Mouse (Mus musculus) forebrain, postnatal 0 days (tissue): ENCODE measurements at regions not wholly inside any gene's neighbourhood (a gene's known extent, or its start where the extent isn't known, plus 50 kb on each side); places are given as distances from the start of the nearest gene placed in this dataset.
A peak's percentile ranks its signal among the peaks of the same experiment; 100 is the strongest.

ENCODE experiments used
- ATAC-seq: fragments of 200-750 bp; cut with Nextera tagmentation; 2 replicates; pipeline ENCODE4 v1.8.0; 2017; ENCODE audit warnings: mild to moderate bottlenecking, moderate library complexity
- DNase-seq: peaks from one replicate; pipeline ENCODE4 v3.0.0-alpha.2; 2015
- H3K27ac ChIP-seq: fragments of 300-500 bp; sonication (generic); 2 replicates; pipeline ENCODE4 v1.5.1; 2014; ENCODE audit warnings: low read depth, mild to moderate bottlenecking, antibody characterized with exemption, low read length, moderate library complexity, mixed read lengths
- H3K27me3 ChIP-seq: fragments of 300-500 bp; sonication (generic); 2 replicates; pipeline ENCODE4 v1.6.1; 2014; ENCODE audit warnings: mild to moderate bottlenecking, low read length, mixed read lengths; ENCODE audit not compliant: insufficient read depth
- H3K36me3 ChIP-seq: fragments of 300-500 bp; sonication (generic); 2 replicates; pipeline ENCODE4 v1.6.1; 2014; ENCODE audit warnings: mild to moderate bottlenecking, moderate library complexity; ENCODE audit not compliant: insufficient read depth
- H3K4me1 ChIP-seq: fragments of 300-500 bp; sonication (generic); 2 replicates; pipeline ENCODE4 v1.6.1; 2014; ENCODE audit warnings: antibody characterized with exemption; ENCODE audit not compliant: insufficient read depth
- H3K4me2 ChIP-seq: fragments of 300-500 bp; sonication (generic); 2 replicates; pipeline ENCODE4 v1.6.1; 2014; ENCODE audit warnings: low read depth, mild to moderate bottlenecking, moderate library complexity
- H3K4me3 ChIP-seq: fragments of 300-500 bp; sonication (generic); 2 replicates; pipeline ENCODE4 v1.5.1; 2014; ENCODE audit warnings: low read depth, low read length, mixed read lengths
- H3K9ac ChIP-seq: fragments of 300-500 bp; sonication (generic); 2 replicates; pipeline ENCODE4 v1.6.1; 2014; ENCODE audit warnings: mild to moderate bottlenecking
- H3K9me3 ChIP-seq: fragments of 300-500 bp; sonication (generic); 2 replicates; pipeline ENCODE4 v1.6.1; 2016; ENCODE audit warnings: low read length
- CTCF ChIP-seq: sonication (generic); IDR thresholded peaks from 2 replicates; pipeline ENCODE4 v1.5.1; 2016; ENCODE audit warnings: antibody characterized with exemption, control low read depth, low read depth
- WGBS: fragments of 180-500 bp; shearing (Covaris S2); extraction: QIAGEN DNeasy Blood & Tissue Kit; methylation state at CpG from one replicate; pipeline ENCODE4 v1.1.7; 2014; 5-methylcytosine and 5-hydroxymethylcytosine counted together

GRCm38 (mm10) chr15:11774717-11775116 is 132.4 kb downstream of the Npr3 start:
- H3K4me1 ChIP-seq, result no peaks in the 10 kb centered on the region
- DNase-seq (no peak), ATAC-seq (no peak)
- H3K36me3 ChIP-seq, result no peaks in the 10 kb centered on the region
- H3K9me3 ChIP-seq, result no peaks in the 10 kb centered on the region
- H3K9ac ChIP-seq, result no peak overlapping the region
- H3K27ac ChIP-seq, result no peak overlapping the region
- no peak for TF ChIP-seq CTCF
- no peak overlapping the region for H3K4me3 ChIP-seq
- WGBS, result 78% methylated on average over 5 of the region's 5 CpGs
- no peaks in the 10 kb centered on the region for H3K27me3 ChIP-seq
- no peak overlapping the region for H3K4me2 ChIP-seq

DNA sequence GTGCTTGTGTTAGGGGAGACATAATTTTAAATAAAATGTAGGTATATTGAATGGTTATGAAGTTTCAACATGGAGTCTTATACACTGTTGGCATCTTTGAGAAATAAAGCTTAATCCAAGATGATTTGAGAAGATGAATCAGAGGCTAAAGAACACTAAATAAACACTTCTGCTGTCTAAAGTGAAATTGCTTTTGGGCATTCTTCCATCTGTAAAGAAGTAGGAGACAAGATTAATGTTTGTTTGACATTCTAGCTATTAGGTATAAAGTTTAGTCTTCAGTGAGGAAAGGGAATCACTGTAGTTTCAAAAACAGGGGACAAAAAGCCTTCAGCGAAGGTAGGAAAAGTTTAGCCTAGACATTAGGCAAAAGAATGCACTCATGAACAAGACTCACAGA is 136.5 kb downstream of the Npr3 start:
- TF ChIP-seq CTCF, result no peak
- H3K4me1 ChIP-seq, result no peaks in the 10 kb centered on the region
- H3K9me3 ChIP-seq, result no peaks in the 10 kb centered on the region
- H3K27ac ChIP-seq, result no peak overlapping the region
- no peak overlapping the region for H3K4me3 ChIP-seq
- no peak overlapping the region for H3K9ac ChIP-seq
- no peaks in the 10 kb centered on the region for H3K27me3 ChIP-seq
- ATAC-seq, result no peak
- DNase-seq, result no peak
- H3K36me3 ChIP-seq, result no peaks in the 10 kb centered on the region
- no peak overlapping the region for H3K4me2 ChIP-seq
- 86% methylated on average over 1 of the region's 1 CpGs for WGBS

DNA sequence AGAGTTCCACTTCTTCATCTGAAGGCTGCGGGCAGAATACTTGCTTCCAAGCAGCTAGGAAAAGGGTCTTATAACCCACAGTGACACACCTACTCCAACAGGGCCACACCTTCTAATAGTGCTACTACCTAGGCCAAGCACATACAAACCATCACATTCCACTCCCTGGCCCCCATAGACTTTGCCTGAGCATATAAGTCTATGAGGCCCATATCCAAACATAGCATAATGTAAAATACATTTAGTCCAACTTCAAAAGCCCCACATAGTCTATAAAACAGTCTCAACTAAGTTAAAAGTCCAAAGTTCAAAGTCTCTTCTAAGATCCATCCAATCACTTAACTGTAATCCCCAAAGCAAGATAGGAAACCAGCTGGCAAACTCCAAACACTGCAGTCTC is 149.1 kb downstream of the Npr3 start:
- Histone ChIP-seq H3K4me3 (no peak overlapping the region), H3K4me1 (no peaks in the 10 kb centered on the region), H3K9ac (no peak overlapping the region), H3K4me2 (no peak overlapping the region), H3K36me3 (no peaks in the 10 kb centered on the region), H3K9me3 (no peaks in the 10 kb centered on the region), H3K27ac (no peak overlapping the region), H3K27me3 (no peaks in the 10 kb centered on the region)
- 97% methylated on average over 1 of the region's 1 CpGs for WGBS
- ATAC-seq, result no peak
- TF ChIP-seq CTCF, result no peak
- no peak for DNase-seq

DNA sequence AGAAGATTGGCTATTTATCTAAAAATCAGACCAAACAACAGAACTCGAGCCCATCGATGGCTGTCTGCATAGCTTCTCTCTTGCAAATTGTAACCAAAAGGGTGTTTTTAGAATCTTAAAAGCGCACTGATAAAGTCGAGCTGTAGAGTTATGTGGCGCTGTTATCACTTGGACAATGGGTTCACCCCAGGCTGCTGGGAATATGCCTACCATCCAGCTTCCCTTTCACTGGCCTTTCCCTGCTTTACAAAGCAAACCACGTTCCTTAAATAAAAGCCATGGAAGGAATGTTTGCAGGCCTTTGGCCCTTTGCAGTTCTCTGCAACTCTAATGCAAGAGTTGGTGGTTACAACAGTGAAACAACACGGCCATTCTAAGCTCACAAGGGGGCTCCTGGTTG is 150.3 kb downstream of the Npr3 start:
- Histone ChIP-seq H3K4me2 (no peak overlapping the region), H3K36me3 (no peaks in the 10 kb centered on the region), H3K27ac (no peak overlapping the region), H3K9me3 (no peaks in the 10 kb centered on the region), H3K4me3 (no peak overlapping the region), H3K27me3 (no peaks in the 10 kb centered on the region), H3K9ac (no peak overlapping the region), H3K4me1 (no peaks in the 10 kb centered on the region)
- DNase-seq (no peak), ATAC-seq (no peak)
- TF ChIP-seq CTCF, result no peak
- WGBS, result 65% methylated on average over 7 of the region's 7 CpGs

- no peaks in the 10 kb centered on the region for H3K9me3 ChIP-seq
- DNase-seq (no peak), ATAC-seq (no peak)
Observed at GRCm38 (mm10) chr15:11753216-11753615, 153.9 kb downstream of the Npr3 start.

GRCm38 (mm10) chr15:11750893-11751292 is 156.2 kb downstream of the Npr3 start:
- H3K27me3 ChIP-seq, result no peaks in the 10 kb centered on the region
- H3K4me3 ChIP-seq, result no peak overlapping the region
- ATAC-seq (no peak), DNase-seq (no peak)
- H3K27ac ChIP-seq, result no peak overlapping the region
- H3K9me3 ChIP-seq, result no peaks in the 10 kb centered on the region
- no peaks in the 10 kb centered on the region for H3K36me3 ChIP-seq
- no peak overlapping the region for H3K9ac ChIP-seq
- no peaks in the 10 kb centered on the region for H3K4me1 ChIP-seq
- no peak for TF ChIP-seq CTCF
- 72% methylated on average over 5 of the region's 5 CpGs for WGBS
- no peak overlapping the region for H3K4me2 ChIP-seq

More at GRCm38 (mm10) chr15:11753216-11753615, 153.9 kb downstream of the Npr3 start:
- no peaks in the 10 kb centered on the region for H3K27me3 ChIP-seq
- no peak overlapping the region for H3K4me2 ChIP-seq
- H3K27ac ChIP-seq, result no peak overlapping the region
- no peak overlapping the region for H3K4me3 ChIP-seq
- no peaks in the 10 kb centered on the region for H3K36me3 ChIP-seq
- no peak overlapping the region for H3K9ac ChIP-seq
- WGBS, result 23% methylated on average over 3 of the region's 3 CpGs
- H3K4me1 ChIP-seq, result no peaks in the 10 kb centered on the region
- TF ChIP-seq CTCF, result peak; percentile 72

DNA sequence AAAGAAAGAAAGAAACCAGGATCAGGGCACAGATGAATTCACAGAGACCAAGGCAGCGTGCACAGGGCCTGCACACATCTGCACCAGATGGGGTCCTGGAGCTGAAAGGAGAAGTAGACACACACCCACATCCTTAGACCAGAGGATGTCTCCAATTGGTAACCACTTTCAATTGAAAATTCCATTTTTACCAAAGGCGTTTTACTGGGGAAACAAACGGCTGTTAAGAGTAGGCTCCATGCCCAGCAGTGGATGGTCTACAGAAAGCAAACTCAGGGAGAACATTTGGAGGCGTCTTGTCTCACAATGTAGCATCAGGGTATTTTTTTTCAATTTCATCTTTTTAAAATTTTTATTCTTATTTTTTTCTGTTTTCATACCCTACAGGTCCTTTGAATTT is 157.6 kb downstream of the Npr3 start:
- no peak overlapping the region for H3K27ac ChIP-seq
- no peaks in the 10 kb centered on the region for H3K27me3 ChIP-seq
- H3K4me2 ChIP-seq, result no peak overlapping the region
- H3K9me3 ChIP-seq, result no peaks in the 10 kb centered on the region
- H3K36me3 ChIP-seq, result no peaks in the 10 kb centered on the region
- no peak overlapping the region for H3K4me3 ChIP-seq
- TF ChIP-seq CTCF, result no peak
- WGBS, result 85% methylated on average over 4 of the region's 4 CpGs
- H3K4me1 ChIP-seq, result no peaks in the 10 kb centered on the region
- no peak overlapping the region for H3K9ac ChIP-seq
- no peak for ATAC-seq
- no peak for DNase-seq

GRCm38 (mm10) chr15:11748306-11748705 is 158.8 kb downstream of the Npr3 start:
- no peak overlapping the region for H3K4me3 ChIP-seq
- no peak for TF ChIP-seq CTCF
- no peaks in the 10 kb centered on the region for H3K4me1 ChIP-seq
- ATAC-seq (no peak), DNase-seq (no peak)
- no peak overlapping the region for H3K27ac ChIP-seq
- H3K9me3 ChIP-seq, result no peaks in the 10 kb centered on the region
- 90% methylated on average over 2 of the region's 2 CpGs for WGBS
- H3K36me3 ChIP-seq, result no peaks in the 10 kb centered on the region
- no peaks in the 10 kb centered on the region for H3K27me3 ChIP-seq
- H3K9ac ChIP-seq, result no peak overlapping the region
- H3K4me2 ChIP-seq, result no peak overlapping the region
